Mouse (Mus musculus) myocyte (in vitro differentiated cells): ENCODE measurements around the gene Mzf1.

Experiments
- CEBPB ChIP-seq: IDR thresholded peaks from 2 replicates; pipeline ENCODE4 v1.6.1; 2011; ENCODE audit warnings: mild to moderate bottlenecking, moderate library complexity; ENCODE audit not compliant: poor library complexity, insufficient read depth, severe bottlenecking
- E2F4 ChIP-seq: IDR thresholded peaks from one replicate; pipeline ENCODE4 v1.6.1; 2011; ENCODE audit warnings: mild to moderate bottlenecking, control low read depth, moderate library complexity; ENCODE audit not compliant: insufficient read depth
- MAX ChIP-seq: IDR thresholded peaks from one replicate; pipeline ENCODE4 v1.6.1; 2011; ENCODE audit warnings: low read depth, mild to moderate bottlenecking, control low read depth
- POLR2A ChIP-seq: IDR thresholded peaks from one replicate; pipeline ENCODE4 v1.6.1; 2011; ENCODE audit warnings: low read depth, mild to moderate bottlenecking, control low read depth, moderate library complexity; ENCODE audit not compliant: insufficient read length
- USF1 ChIP-seq: IDR thresholded peaks from one replicate; pipeline ENCODE4 v1.6.1; 2011; ENCODE audit warnings: low read depth, mild to moderate bottlenecking, control low read depth, moderate library complexity

DNA sequence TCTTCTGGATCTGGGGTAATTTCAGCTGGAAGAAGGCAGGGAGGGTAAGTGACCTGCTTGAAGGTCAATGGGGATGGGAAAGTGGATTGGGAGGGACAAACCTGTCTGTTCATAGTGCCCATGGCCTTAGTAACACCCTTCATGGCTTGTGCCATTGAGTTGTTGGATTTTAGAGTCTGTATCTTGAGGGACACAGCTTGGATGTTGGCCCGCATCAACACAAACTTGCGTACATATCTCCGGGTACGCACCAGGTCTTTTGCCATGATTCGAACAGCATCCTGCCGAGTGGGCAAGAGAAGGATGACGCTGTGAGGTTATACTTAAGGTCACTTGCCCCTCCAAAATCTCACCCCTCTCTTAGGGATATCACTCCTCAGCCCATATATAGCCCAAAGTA, 22.0 kb downstream of the Mzf1 start:
- no peak for TF ChIP-seq MAX
- TF ChIP-seq POLR2A: no peak
- no peak for TF ChIP-seq E2F4
- no peak for TF ChIP-seq CEBPB
- no peak for TF ChIP-seq USF1
